Mouse (Mus musculus): ENCODE measurements around the gene Cep89. TPM values are rescaled to one million over a fixed set of nuclear protein-coding genes. Genes with fewer than 3 reads are reported as not detected.

Gene Cep89
- polyA plus RNA-seq, 1 experiment: 7.0 TPM

Other genes with a start within 250 kb of the Cep89 start
- gene Slc7a10, start 210.7 kb upstream of the Cep89 start, polyA plus RNA-seq (2012; ENCODE audit: insufficient read depth, insufficient read length, missing spikeins): 7.7 and 8.3 TPM in 2 replicates
- gene Lrp3, start 181.5 kb upstream of the Cep89 start, polyA plus RNA-seq (2012; ENCODE audit: insufficient read depth, insufficient read length, missing spikeins): 5.6 and 6.7 TPM in 2 replicates
- gene Gpatch1, start 78.6 kb upstream of the Cep89 start, polyA plus RNA-seq (2012; ENCODE audit: insufficient read depth, insufficient read length, missing spikeins): 5.5 and 7.3 TPM in 2 replicates
- 2.0 and 3.6 TPM in 2 replicates for gene Rhpn2, start 62.9 kb upstream of the Cep89 start, polyA plus RNA-seq (2012; ENCODE audit: insufficient read depth, insufficient read length, missing spikeins)
- gene Faap24, start 199 bp upstream of the Cep89 start, polyA plus RNA-seq (2012; ENCODE audit: insufficient read depth, insufficient read length, missing spikeins): 2.6 and 3.3 TPM in 2 replicates
- gene Slc7a9, start 51.8 kb downstream of the Cep89 start, polyA plus RNA-seq (2012; ENCODE audit: insufficient read depth, insufficient read length, missing spikeins): not detected in 2 replicates
- gene Tdrd12, start 140.7 kb downstream of the Cep89 start, polyA plus RNA-seq (2012; ENCODE audit: insufficient read depth, insufficient read length, missing spikeins): not detected in 2 replicates
- 105 and 112 TPM in 2 replicates for gene Nudt19, start 159.3 kb downstream of the Cep89 start, polyA plus RNA-seq (2012; ENCODE audit: insufficient read depth, insufficient read length, missing spikeins)
- 0.16 TPM in 1 of 2 replicates, not detected in the other for gene Rgs9bp, start 188.5 kb downstream of the Cep89 start, polyA plus RNA-seq (2012; ENCODE audit: insufficient read depth, insufficient read length, missing spikeins)
- gene Ankrd27, start 189.2 kb downstream of the Cep89 start, polyA plus RNA-seq (2012; ENCODE audit: insufficient read depth, insufficient read length, missing spikeins): 14.2 and 24.0 TPM in 2 replicates